Mouse (Mus musculus) layer of hippocampus, postnatal 36 days (tissue): ENCODE measurements around the gene Chaf1a. TPM values are rescaled to one million over a fixed set of nuclear protein-coding genes. Genes with fewer than 3 reads are reported as not detected.

Experiments used
- DNase-seq, 2 experiments: peaks; one replicate each; pipeline ENCODE4 v3.0.0; 2022
- total RNA-seq, 2 experiments: library from RNA; stranded (reverse); gene quantifications; 2 replicates each; pipeline ENCODE4 v1.2.3; 2021

The Chaf1a gene
- total RNA-seq, result 1 to 10 TPM; 2.5 to 3.6 TPM

DNA sequence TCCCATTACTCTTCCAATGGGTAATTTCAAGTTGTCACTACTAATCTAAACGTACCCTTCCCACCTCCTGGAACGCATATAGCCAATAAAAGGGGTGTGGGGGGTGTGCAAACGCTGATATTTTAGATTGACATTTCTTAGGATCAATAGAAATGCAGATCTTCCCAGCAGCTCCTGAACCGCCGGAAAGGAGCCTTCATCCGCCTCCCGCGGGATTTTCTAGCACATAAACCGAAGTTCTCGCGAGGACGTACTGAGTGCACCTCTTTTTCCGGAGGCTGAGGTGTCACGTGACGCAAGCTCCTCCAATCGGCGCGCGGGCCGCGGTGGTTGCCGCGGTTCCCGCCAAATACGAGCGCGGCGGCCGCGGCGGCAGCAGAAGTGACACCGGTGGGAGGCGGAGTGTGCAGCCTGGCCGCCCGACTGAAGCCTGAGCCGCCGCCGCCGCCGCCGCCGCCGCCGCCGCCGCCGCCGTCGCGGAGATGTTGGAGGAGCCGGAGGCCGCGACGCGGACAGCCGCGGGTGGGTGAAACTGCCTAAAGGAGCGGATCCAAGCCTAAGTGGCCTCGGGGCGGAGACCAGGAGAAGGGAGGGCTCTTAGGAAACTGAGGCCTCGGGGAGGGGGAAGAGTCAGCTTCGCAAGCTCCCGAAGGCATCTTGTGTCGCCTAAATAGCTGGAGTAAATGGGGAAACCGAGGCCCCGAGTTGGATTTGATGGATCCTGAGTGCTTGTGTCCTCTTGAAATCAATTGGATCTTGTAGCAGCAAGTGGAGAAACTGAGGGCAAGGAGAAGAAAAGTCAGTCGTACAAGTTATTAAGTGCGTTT is at the start of gene Chaf1a:
Chaf1a (plus strand) TSS at position 410 of the 827 bp plus-strand sequence.
- peak; percentile 93 to 95 for DNase-seq

GRCm38 (mm10) chr17:55996007-55996406 is 44.2 kb upstream of the Chaf1a start:
- DNase-seq, result no peak

GRCm38 (mm10) chr17:55999794-56000499 is 40.3 kb upstream of the Chaf1a start:
- DNase-seq, result no peak

- no peak for DNase-seq
These were observed 37.2 kb upstream of the Chaf1a start for GRCm38 (mm10) chr17:56003000-56003399.

DNA sequence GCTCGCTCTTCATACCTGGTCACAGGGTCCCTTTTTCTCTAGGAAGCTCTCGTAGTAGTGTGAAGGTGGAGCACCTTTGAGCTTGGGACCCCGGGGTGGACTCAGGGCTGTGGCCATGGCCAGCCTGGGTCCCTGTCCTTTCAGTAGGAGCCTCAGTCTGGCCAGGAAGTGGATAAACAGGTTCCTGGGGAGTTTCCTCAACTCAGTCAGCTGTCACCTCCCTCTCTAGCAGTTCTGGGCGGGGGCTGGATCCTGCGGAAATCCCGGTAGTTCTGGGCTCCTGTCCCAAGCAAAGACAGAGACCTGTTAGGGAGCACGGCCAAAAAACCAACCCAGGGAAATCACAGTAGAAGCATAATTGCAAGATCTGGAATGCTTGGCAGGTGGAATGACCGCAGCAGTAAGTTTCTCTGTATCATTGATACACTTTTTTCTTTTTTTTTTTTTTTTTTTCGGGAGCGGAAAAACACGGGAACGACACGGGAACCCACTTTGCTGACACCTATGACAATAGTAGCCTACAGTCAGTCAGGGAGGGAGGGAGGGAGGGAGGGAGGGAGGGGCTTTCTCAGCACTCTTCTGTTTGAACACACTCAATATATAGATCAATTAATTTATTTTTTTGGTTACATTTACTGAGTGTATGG is 34.7 kb upstream of the Chaf1a start, which contains the start of the genes Stap2 and Mpnd:
Stap2 (minus strand) TSS at position 170 of the 647 bp plus-strand sequence.
Mpnd (plus strand) TSS at position 297 of the 647 bp plus-strand sequence.
- no peak for DNase-seq

DNA sequence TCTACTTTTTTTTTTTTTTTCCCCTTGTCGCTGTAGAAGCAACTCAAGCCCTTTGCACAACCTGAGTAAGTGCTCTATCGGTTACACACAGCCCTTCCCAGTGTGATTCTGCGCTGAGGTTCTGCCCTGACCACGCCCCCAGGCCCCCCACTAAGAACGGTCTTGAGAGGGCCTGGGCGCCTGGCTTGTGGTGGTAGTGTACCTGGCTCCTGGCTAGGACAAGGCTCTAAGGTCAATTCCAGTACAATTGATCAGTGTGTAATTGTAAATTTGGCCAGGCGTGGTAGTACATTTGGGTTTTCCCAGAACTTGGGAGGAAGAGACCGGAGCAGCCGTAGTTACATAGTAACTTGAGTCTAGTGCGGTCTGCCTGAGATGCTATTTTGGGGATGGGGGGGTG is 33.3 kb upstream of the Chaf1a start:
- DNase-seq, result no peak

DNA sequence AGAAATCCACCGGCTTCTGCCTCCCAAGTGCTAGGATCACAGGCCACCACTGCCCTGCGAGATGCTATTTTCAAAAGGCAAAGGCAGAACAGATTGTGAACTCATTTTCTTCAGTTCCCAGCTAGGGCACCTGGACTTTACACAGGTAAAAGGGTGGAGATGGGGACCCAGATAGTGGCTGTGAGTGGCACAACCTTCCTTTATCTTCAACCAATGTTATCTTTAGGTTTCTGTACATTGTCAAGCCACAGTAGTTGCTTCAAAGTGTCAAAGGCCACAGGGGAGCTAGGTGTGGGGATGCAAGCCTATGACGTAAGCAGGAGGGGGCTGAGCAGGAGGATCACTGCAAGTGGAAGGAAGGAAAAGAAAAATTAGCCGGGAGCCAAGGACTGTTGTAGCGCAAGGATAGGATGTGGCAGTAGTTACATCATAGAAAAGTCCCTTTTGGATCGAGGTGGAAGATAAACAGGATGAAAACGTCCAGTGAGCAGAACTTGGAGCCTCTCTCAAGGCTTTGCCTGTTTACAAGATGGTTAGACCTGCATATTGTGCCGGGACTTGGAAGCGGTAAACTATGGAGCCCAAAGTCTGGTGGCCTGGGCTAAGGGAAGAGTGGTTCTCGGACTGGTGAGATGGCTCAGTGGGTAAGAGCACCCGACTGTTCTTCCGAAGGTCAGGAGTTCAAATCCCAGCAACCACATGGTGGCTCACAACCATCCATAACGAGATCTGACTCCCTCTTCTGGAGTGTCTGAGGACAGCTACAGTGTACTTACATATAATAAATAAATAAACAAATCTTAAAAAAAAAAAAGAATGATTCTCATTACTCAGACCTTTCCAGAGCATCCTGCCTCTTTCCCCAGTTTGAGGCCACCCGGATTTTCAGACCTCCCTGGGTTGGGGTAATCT is 32.5 kb upstream of the Chaf1a start:
- DNase-seq, result no peak

DNA sequence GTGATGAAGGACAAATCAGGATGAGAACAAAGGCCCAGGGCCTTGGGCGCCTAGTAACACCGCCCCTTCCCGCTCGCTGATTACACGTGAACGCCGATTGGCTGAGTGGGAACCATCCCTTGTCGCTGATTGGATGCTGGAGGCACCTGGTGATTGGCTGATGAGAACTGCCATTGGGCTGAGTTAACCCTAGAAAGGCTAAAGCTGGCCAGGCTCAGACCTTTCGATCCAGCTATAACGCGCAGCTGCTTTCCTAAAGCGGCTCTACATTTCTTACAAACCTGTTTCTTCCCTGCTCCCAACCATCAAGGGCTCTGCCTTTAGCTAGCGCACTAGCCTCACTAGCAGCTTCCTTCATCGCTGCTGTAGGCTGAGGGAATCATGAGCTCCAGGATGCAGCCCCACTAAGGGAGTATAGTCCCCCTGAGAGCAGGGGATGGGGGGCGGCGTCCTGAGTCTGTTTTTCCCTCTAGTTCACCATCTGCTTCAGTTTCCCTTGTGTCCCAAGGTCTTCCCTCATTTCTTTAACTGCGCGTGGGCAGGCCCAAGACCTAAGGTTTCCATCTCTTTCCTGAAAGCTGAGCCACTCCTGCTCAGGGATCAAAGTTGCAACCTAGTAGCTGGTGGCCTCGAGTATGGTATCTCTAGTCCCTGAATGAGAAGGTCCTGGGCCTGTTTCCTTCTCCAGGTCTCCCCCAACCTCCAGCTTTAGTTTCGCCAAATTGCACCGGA is 31.7 kb upstream of the Chaf1a start:
- peak; percentile 88 to 93 for DNase-seq

DNA sequence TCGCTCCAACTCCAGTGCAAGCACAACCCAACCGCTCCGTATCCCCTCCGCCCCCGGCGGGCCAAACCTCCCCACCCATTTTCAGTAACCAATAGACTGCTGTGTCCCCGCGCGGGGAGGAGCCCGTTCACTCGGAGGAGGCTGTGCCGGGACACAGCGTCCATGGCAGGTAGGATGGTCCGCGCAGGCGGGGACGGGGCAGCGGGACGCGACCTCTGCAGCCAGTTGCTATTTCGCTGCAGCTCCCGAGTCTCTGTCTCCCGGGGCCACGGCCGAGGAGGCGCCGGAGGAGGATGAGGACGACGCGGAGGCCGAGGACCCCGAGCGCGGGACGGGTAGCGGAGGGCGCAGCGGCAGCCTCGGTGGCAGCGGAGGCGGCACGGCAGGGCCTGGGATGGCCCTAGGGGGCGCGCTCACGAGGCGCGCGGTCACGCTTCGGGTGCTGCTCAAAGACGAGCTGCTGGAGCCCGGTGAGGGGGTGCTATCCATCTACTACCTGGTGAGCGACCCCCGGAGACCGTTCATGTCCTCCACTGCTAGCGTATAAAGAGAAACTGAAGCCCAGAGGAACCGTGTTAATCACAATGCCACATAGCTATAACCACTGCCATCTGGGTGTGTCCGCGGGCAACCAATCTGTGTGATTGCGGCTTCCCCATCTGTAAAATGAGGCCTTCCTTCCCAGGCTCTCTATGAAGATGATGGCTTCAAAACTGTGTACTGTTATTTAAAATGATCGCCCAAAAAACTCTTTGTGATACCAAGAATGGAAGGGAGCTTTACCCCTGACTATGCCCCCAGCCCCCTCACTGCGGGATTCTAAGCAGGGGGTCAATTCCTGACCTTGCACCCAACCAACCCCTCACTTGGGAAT is 30.9 kb upstream of the Chaf1a start:
- peak; percentile 92 to 93 for DNase-seq

DNA sequence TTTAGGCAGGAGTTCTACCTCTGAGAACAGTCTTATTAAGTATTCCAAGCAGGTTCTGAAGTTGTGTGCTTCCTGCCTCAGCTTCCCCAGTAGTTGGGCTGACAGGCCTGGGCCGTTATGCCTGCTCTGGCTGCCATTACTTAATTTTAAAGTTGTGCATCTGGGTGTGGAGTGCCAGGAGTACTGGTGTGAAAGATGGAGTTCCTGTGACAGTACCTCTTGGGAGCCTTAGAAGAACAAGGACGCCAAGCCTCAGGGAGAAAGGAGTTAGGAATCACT is 30.3 kb upstream of the Chaf1a start:
- no peak for DNase-seq

DNA sequence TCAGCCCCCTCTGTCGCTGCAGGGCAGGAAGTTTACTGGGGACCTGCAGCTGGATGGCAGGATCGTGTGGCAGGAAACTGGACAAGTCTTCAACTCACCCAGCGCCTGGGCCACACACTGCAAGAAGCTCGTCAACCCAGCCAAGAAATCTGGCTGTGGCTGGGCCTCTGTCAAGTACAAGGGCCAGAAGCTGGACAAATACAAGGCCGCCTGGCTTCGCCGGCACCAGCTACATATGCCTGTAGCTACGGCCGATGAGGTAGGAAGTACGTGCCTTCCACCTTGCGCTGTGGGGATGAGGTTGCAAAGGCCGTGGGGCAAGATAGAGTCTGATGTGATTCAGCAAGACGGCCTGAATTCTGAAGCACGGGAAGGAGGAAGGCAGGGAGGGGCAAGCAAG is 30.0 kb upstream of the Chaf1a start:
- DNase-seq, result no peak

- DNase-seq, result peak in 1 of 2 experiments; percentile 73
These were observed 29.6 kb upstream of the Chaf1a start for GRCm38 (mm10) chr17:56010681-56011080.

- DNase-seq, result no peak
These were observed 28.8 kb upstream of the Chaf1a start for GRCm38 (mm10) chr17:56011441-56011840.

- no peak for DNase-seq
These were observed 24.9 kb upstream of the Chaf1a start for GRCm38 (mm10) chr17:56015293-56015692.

DNA sequence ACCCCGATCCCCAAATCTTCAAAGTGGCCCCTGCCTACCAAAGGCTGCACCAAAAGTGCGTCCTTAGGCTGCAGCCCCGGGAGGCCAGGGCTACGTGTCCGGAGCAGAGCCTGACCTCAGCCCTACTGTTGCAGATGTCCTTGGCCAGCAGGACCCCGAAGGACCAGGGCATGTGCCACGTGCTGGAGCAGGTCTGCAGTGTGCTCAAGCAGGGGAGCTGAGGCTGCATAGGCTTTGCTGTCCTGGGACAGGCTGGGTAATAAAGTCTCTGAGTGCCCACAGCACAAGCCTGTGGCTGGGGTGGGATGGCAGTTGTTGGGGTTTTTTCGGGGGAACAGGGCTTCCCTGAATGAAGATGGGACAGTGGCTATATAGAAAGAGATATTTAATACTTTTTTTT is 23.9 kb upstream of the Chaf1a start:
- no peak for DNase-seq

DNA sequence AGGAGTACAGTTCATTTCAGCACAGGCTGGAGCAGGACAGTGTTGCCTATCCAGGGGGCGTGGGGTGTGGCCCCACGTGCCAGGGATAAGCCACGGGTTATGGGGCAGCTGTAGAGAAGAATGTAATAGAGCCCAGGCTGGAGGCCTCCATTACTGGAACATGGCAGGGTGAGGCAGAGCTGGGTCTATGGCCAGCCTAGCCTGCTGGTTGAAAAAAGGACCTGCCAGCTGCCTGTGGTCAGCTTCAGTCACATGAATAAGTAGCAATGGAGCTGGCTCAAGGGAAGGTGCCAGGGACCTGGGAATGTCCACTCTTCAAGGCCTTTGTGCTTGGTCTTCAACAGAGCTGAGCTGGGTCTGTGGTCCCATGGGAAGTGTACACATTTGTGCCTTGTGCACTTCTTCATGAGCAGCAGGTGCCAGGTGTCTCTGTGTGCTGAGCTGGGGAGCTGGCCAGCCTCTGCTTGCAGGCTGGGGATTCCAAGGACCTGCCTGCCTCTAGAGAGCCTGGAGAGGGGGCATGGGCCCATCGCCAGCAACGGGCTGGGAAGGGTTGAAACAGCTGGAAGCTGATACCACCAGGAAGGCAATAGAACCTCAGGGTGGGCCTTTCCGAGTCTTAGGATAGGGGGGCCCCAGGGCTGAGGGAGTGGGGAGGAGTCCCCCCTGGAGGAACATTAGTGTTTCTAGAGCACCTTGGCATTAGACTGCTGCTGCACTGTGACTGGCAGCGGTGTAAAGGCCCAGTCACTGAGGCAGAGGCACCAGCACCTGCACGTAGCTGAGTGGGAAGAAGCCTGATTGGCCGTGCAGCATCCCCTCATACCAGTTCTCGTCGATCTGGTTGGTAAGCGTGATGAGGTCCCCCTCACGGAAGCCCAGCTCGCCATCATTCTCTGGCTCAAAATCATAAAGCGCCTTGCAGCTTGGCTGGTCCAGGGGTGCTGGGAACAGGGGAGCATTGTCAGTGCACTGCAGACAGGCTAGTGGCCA is 23.1 kb upstream of the Chaf1a start:
- no peak for DNase-seq

- DNase-seq, result peak in 1 of 2 experiments; percentile 25
These were observed 22.4 kb upstream of the Chaf1a start for GRCm38 (mm10) chr17:56017848-56018247.

- DNase-seq, result peak; percentile 52 to 62
These were observed 21.7 kb upstream of the Chaf1a start for GRCm38 (mm10) chr17:56018347-56019131.
